Mouse (Mus musculus): ENCODE results near the gene Amph. TPM values are rescaled to one million over a fixed set of nuclear protein-coding genes. Genes with fewer than 3 reads are reported as not detected.
A peak's percentile ranks its signal among the peaks of the same experiment; 100 is the strongest.

The Amph gene
- total RNA-seq, 2 experiments from 2014 or later, result not detected

GRCm38 (mm10) chr13:19137212-19137611 lies 189.2 kb downstream of the Amph start:
- no peak for ATAC-seq (replicated peaks; ENCODE audit: poor library complexity, severe bottlenecking)

- ATAC-seq (replicated peaks; ENCODE audit: poor library complexity, severe bottlenecking), result no peak
Observed at GRCm38 (mm10) chr13:19137932-19138331, 189.9 kb downstream of the Amph start.

GRCm38 (mm10) chr13:19138550-19138949 lies 190.5 kb downstream of the Amph start:
- ATAC-seq (replicated peaks; ENCODE audit: poor library complexity, severe bottlenecking), result no peak

- ATAC-seq (replicated peaks; ENCODE audit: poor library complexity, severe bottlenecking), result no peak
Observed at GRCm38 (mm10) chr13:19139104-19139503, 191.1 kb downstream of the Amph start.

- ATAC-seq (replicated peaks; ENCODE audit: poor library complexity, severe bottlenecking), result no peak
Observed at GRCm38 (mm10) chr13:19139771-19140170, 191.8 kb downstream of the Amph start.

GRCm38 (mm10) chr13:19143766-19144165 lies 195.8 kb downstream of the Amph start:
- no peak for ATAC-seq (replicated peaks; ENCODE audit: poor library complexity, severe bottlenecking)

- no peak for ATAC-seq (replicated peaks; ENCODE audit: poor library complexity, severe bottlenecking)
Observed at GRCm38 (mm10) chr13:19147468-19147867, 199.5 kb downstream of the Amph start.

- no peak for ATAC-seq (replicated peaks; ENCODE audit: poor library complexity, severe bottlenecking)
Observed at GRCm38 (mm10) chr13:19149574-19149973, 201.6 kb downstream of the Amph start.

GRCm38 (mm10) chr13:19150438-19151301 lies 202.7 kb downstream of the Amph start:
- ATAC-seq (replicated peaks; ENCODE audit: poor library complexity, severe bottlenecking), result no peak

GRCm38 (mm10) chr13:19152126-19152525 lies 204.1 kb downstream of the Amph start:
- no peak for ATAC-seq (replicated peaks; ENCODE audit: poor library complexity, severe bottlenecking)

GRCm38 (mm10) chr13:19158484-19158883 lies 210.5 kb downstream of the Amph start:
- ATAC-seq (replicated peaks; ENCODE audit: poor library complexity, severe bottlenecking), result peak; percentile 85

- ATAC-seq (replicated peaks; ENCODE audit: poor library complexity, severe bottlenecking), result no peak
Observed at GRCm38 (mm10) chr13:19160616-19161015, 212.6 kb downstream of the Amph start.

GRCm38 (mm10) chr13:19161111-19161510 lies 213.1 kb downstream of the Amph start:
- ATAC-seq (replicated peaks; ENCODE audit: poor library complexity, severe bottlenecking), result no peak

GRCm38 (mm10) chr13:19162120-19162519 lies 214.1 kb downstream of the Amph start:
- peak; percentile 55 for ATAC-seq (replicated peaks; ENCODE audit: poor library complexity, severe bottlenecking)

- peak; percentile 88 for ATAC-seq (replicated peaks; ENCODE audit: poor library complexity, severe bottlenecking)
Observed at GRCm38 (mm10) chr13:19177662-19178259, 229.8 kb downstream of the Amph start.

GRCm38 (mm10) chr13:19178351-19178750 lies 230.3 kb downstream of the Amph start:
- ATAC-seq (replicated peaks; ENCODE audit: poor library complexity, severe bottlenecking), result no peak

GRCm38 (mm10) chr13:19182259-19182658 lies 234.3 kb downstream of the Amph start:
- ATAC-seq (replicated peaks; ENCODE audit: poor library complexity, severe bottlenecking), result peak; percentile 79

GRCm38 (mm10) chr13:19190052-19190451 lies 242.0 kb downstream of the Amph start:
- peak; percentile 68 for ATAC-seq (replicated peaks; ENCODE audit: poor library complexity, severe bottlenecking)

GRCm38 (mm10) chr13:19194803-19195202 lies 246.8 kb downstream of the Amph start:
- ATAC-seq (replicated peaks; ENCODE audit: poor library complexity, severe bottlenecking), result no peak

GRCm38 (mm10) chr13:19195456-19195855 lies 247.5 kb downstream of the Amph start:
- ATAC-seq (replicated peaks; ENCODE audit: poor library complexity, severe bottlenecking), result peak; percentile 99
